Mouse (Mus musculus): ENCODE results near the gene Emc1.

DNA sequence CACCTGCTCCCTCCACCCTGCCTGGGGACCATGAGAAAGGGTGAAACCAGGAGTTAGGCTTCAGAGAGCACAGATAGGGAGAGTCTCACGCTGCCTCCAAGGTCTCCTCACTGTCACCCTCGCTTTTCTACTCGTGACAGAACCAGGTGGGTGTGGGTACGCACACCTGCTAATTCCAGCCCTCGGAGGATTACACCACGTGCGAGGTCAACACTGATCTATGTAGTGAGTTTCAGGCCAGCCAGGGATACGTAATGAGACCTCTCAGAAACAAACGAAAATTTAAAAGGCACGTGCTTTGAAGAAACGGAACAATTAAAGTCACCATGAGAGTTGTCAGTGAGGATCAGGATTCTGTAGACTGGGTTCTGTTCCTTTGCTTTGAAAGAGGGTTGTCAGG, 33.9 kb upstream of the Emc1 start:
- TF ChIP-seq POLR2A (IDR thresholded peaks at IDR 0.05; ENCODE audit: borderline replicate concordance, insufficient read depth, low read length) (no peak), CTCF (IDR thresholded peaks at IDR 0.05; ENCODE audit: borderline replicate concordance, insufficient read depth, low read depth, low read length) (no peak)

All from cerebellum, adult 2 months (tissue).